Comparison of ENCODE assay signal across 16 mouse cellular contexts in genomic region chr4:150549989-150550716, GRCm38 (mm10).
DNase-seq lines count a peak whose midpoint lies in the region; ATAC-seq and TF ChIP-seq lines count a peak whose summit lies in the region.
"Had no signal": no experiment of that assay in that cellular context is flagged by ENCODE, and none has a peak within 500 bp of the region (broad histone marks: within the 10 kb centered on the region; RNA-seq: fewer than 3 reads in every experiment).

No protein-coding gene starts in this region.

- H3K36me3 ChIP-seq in forebrain, postnatal 0 days (ENCODE audit: insufficient read depth): 0 out of 2 replicates have a peak, but pooled peaks cover 4% of the 10 kb centered on the region
- H3K36me3 ChIP-seq in forebrain, embryonic 11.5 days (ENCODE audit: control insufficient read depth, insufficient read depth, low read length): no peaks in the 10 kb centered on the region; the same call in 1 of the 2 replicates
- H3K36me3 ChIP-seq in hindbrain, embryonic 16.5 days (ENCODE audit: control insufficient read depth, insufficient read depth, low read length): no peaks in the 10 kb centered on the region
- no peaks in the 10 kb centered on the region for H3K36me3 ChIP-seq in hindbrain, embryonic 11.5 days (ENCODE audit: control insufficient read depth, insufficient read depth, low read length)
- H3K36me3 ChIP-seq in lung, embryonic 15.5 days: 0 out of 2 replicates have a peak, but pooled peaks cover 8% of the 10 kb centered on the region

- no peaks in the 10 kb centered on the region for H3K9me3 ChIP-seq in forebrain, postnatal 0 days (ENCODE audit: low read length)
- no peaks in the 10 kb centered on the region for H3K9me3 ChIP-seq in forebrain, embryonic 11.5 days (ENCODE audit: control insufficient read depth, low read length)
- H3K9me3 ChIP-seq in hindbrain, embryonic 16.5 days (ENCODE audit: control insufficient read depth, low read length): no peaks in the 10 kb centered on the region
- H3K9me3 ChIP-seq in hindbrain, embryonic 11.5 days (ENCODE audit: control insufficient read depth, low read length): no peaks in the 10 kb centered on the region
- no peaks in the 10 kb centered on the region for H3K9me3 ChIP-seq in lung, embryonic 15.5 days
- H3K9me3 ChIP-seq: limb, embryonic 13.5 days; neural tube, embryonic 13.5 days had no signal

- no peak overlapping the region for H3K27ac ChIP-seq in forebrain, postnatal 0 days (ENCODE audit: low read depth, low read length)
- H3K27ac ChIP-seq in forebrain, embryonic 11.5 days (ENCODE audit: low read depth, low read length): no peak overlapping the region
- no peak overlapping the region for H3K27ac ChIP-seq in hindbrain, embryonic 16.5 days (ENCODE audit: low read depth, low read length)
- no peak overlapping the region for H3K27ac ChIP-seq in hindbrain, embryonic 11.5 days (ENCODE audit: low read depth, low read length)
- H3K27ac ChIP-seq in lung, embryonic 15.5 days: peak overlapping the region; percentile 70
- H3K27ac ChIP-seq: left cerebral cortex, adult 2 months; limb, embryonic 13.5 days had no signal

- H3K9ac ChIP-seq in forebrain, postnatal 0 days: no peak overlapping the region
- H3K9ac ChIP-seq in forebrain, embryonic 11.5 days (ENCODE audit: low read length): no peak overlapping the region
- H3K9ac ChIP-seq in hindbrain, embryonic 16.5 days (ENCODE audit: low read depth, low read length): no peak overlapping the region
- no peak overlapping the region for H3K9ac ChIP-seq in hindbrain, embryonic 11.5 days (ENCODE audit: low read depth, low read length)
- H3K9ac ChIP-seq in lung, embryonic 15.5 days: no peak overlapping the region
- H3K9ac ChIP-seq: limb, embryonic 13.5 days; neural tube, embryonic 13.5 days had no signal

- 69% methylated on average over 12 of the region's 12 CpGs for WGBS in forebrain, postnatal 0 days
- 93% methylated on average over 12 of the region's 12 CpGs for WGBS in forebrain, embryonic 11.5 days
- WGBS in hindbrain, embryonic 16.5 days: 83% methylated on average over 12 of the region's 12 CpGs
- 93% methylated on average over 12 of the region's 12 CpGs for WGBS in hindbrain, embryonic 11.5 days
- 44% methylated on average over 12 of the region's 12 CpGs for WGBS in lung, embryonic 15.5 days
- WGBS in lung, adult 2 months: 70% methylated on average over 12 of the region's 12 CpGs

- no peaks in the 10 kb centered on the region for H3K27me3 ChIP-seq in forebrain, postnatal 0 days (ENCODE audit: insufficient read depth, low read length)
- H3K27me3 ChIP-seq in forebrain, embryonic 11.5 days (ENCODE audit: control insufficient read depth, insufficient read depth, low read length): no peaks in the 10 kb centered on the region
- H3K27me3 ChIP-seq in hindbrain, embryonic 16.5 days (replicated peaks; ENCODE audit: control insufficient read depth, insufficient read depth, low read length): no peaks in the 10 kb centered on the region
- no peaks in the 10 kb centered on the region for H3K27me3 ChIP-seq in hindbrain, embryonic 11.5 days (ENCODE audit: control insufficient read depth, insufficient read depth, low read length)
- H3K27me3 ChIP-seq in lung, embryonic 15.5 days: no peaks in the 10 kb centered on the region
- H3K27me3 ChIP-seq: limb, embryonic 13.5 days; neural tube, embryonic 13.5 days; Patski had no signal

- peak; percentile 82 for ATAC-seq in forebrain, postnatal 0 days
- no peak for ATAC-seq in forebrain, embryonic 11.5 days (replicated peaks; ENCODE audit: low FRiP score)
- ATAC-seq in hindbrain, embryonic 16.5 days: peak; percentile 20; the same call in 1 of the 2 replicates
- ATAC-seq in hindbrain, embryonic 11.5 days (ENCODE audit: low FRiP score): no peak
- ATAC-seq in lung, embryonic 15.5 days (ENCODE audit: borderline replicate concordance, extremely low read depth, low FRiP score, low TSS enrichment): peak; percentile 80
- ATAC-seq in granulocyte monocyte progenitor cell, adult 5-6 weeks (replicated peaks; ENCODE audit: poor library complexity, severe bottlenecking): 0 out of 2 replicates have a peak, but pooled peaks have one; percentile 5
- ATAC-seq: Patski had no signal

- H3K4me2 ChIP-seq in forebrain, postnatal 0 days (ENCODE audit: low read depth): no peak overlapping the region
- no peak overlapping the region for H3K4me2 ChIP-seq in forebrain, embryonic 11.5 days (ENCODE audit: low read depth, low read length, severe bottlenecking)
- H3K4me2 ChIP-seq in hindbrain, embryonic 16.5 days (ENCODE audit: low read length): no peak overlapping the region
- H3K4me2 ChIP-seq in hindbrain, embryonic 11.5 days (replicated peaks; ENCODE audit: low read depth, low read length): no peak overlapping the region
- no peak overlapping the region for H3K4me2 ChIP-seq in lung, embryonic 15.5 days
- H3K4me2 ChIP-seq: limb, embryonic 13.5 days; neural tube, embryonic 13.5 days had no signal

- no peaks in the 10 kb centered on the region for H3K4me1 ChIP-seq in forebrain, postnatal 0 days (ENCODE audit: insufficient read depth)
- no peaks in the 10 kb centered on the region for H3K4me1 ChIP-seq in forebrain, embryonic 11.5 days (replicated peaks; ENCODE audit: control insufficient read depth, insufficient read depth, low read length)
- no peaks in the 10 kb centered on the region; the same call in none of the 2 replicates for H3K4me1 ChIP-seq in hindbrain, embryonic 16.5 days (ENCODE audit: control insufficient read depth, insufficient read depth, low read depth, low read length)
- no peaks in the 10 kb centered on the region for H3K4me1 ChIP-seq in hindbrain, embryonic 11.5 days (replicated peaks; ENCODE audit: control insufficient read depth, insufficient read depth, low read length)
- H3K4me1 ChIP-seq in lung, embryonic 15.5 days: peaks cover 37% of the 10 kb centered on the region
- H3K4me1 ChIP-seq in lung, adult 2 months (ENCODE audit: control insufficient read depth, insufficient read depth, low read length): peaks cover 11% of the 10 kb centered on the region

- DNase-seq in forebrain, postnatal 0 days: peak; percentile 69
- DNase-seq in forebrain, embryonic 11.5 days (ENCODE audit: low spot score): no peak
- no peak for DNase-seq in hindbrain, embryonic 11.5 days (ENCODE audit: low spot score)
- DNase-seq in lung, adult 2 months: no peak
- no peak for DNase-seq in spleen, postnatal 36 days (ENCODE audit: low spot score in 2 of 2)
- DNase-seq: adrenal gland, postnatal 36 days; B cell, adult 2 months; gastrocnemius, postnatal 36 days; thymus, adult 2 months had no signal

- no peak overlapping the region for H3K4me3 ChIP-seq in forebrain, postnatal 0 days (ENCODE audit: low read depth, low read length)
- H3K4me3 ChIP-seq in forebrain, embryonic 11.5 days (ENCODE audit: low read depth, low read length): no peak overlapping the region
- H3K4me3 ChIP-seq in hindbrain, embryonic 16.5 days (ENCODE audit: low read length): no peak overlapping the region
- H3K4me3 ChIP-seq in hindbrain, embryonic 11.5 days (ENCODE audit: low read depth, low read length): no peak overlapping the region
- no peak overlapping the region for H3K4me3 ChIP-seq in lung, embryonic 15.5 days
- H3K4me3 ChIP-seq in lung, adult 2 months (replicated peaks; ENCODE audit: extremely low read depth, low read depth, low read length): no peak overlapping the region
- H3K4me3 ChIP-seq: left cerebral cortex, adult 2 months; limb, embryonic 13.5 days; neural tube, embryonic 13.5 days had no signal

- TF ChIP-seq CTCF in forebrain, postnatal 0 days (IDR thresholded peaks at IDR 0.05; ENCODE audit: low read depth): no peak
- no peak for TF ChIP-seq CTCF in lung, adult 2 months (IDR thresholded peaks at IDR 0.05; ENCODE audit: insufficient read depth, low read length)

- TF ChIP-seq POLR2A in lung, adult 2 months (IDR thresholded peaks at IDR 0.05; ENCODE audit: borderline replicate concordance, extremely low read depth, low read depth, low read length): no peak

Comparison
In these comparisons a context has a peak if more than half of its experiments do, and no peak if none do; other contexts are left out.
1. ATAC-seq: peak in forebrain, postnatal 0 days (single experiment), hindbrain, embryonic 16.5 days (single experiment), lung, embryonic 15.5 days (single experiment) and granulocyte monocyte progenitor cell, adult 5-6 weeks (single experiment); none in forebrain, embryonic 11.5 days (single experiment) and hindbrain, embryonic 11.5 days (single experiment).